Mouse (Mus musculus): ENCODE results near the gene Als2cr12. TPM values are rescaled to one million over a fixed set of nuclear protein-coding genes. Genes with fewer than 3 reads are reported as not detected.
"Not testable (repeated sequence)": the region's sequence is repeated elsewhere in the genome, so short reads cannot be mapped to it uniquely, and the experiment has no call there.

Gene Als2cr12
- polyA plus RNA-seq, 1 experiment from 2014 or later: 0.10 TPM

- H3K4me3 ChIP-seq; H3K27me3 ChIP-seq; H3K9ac ChIP-seq; ATAC-seq (ENCODE audit: borderline replicate concordance, extremely low read depth, low FRiP score, low TSS enrichment); H3K27ac ChIP-seq; H3K9me3 ChIP-seq; H3K36me3 ChIP-seq; H3K4me2 ChIP-seq; H3K4me1 ChIP-seq: not testable (repeated sequence)
- WGBS: 84% methylated on average over 1 of the region's 1 CpGs
Measured at GRCm38 (mm10) chr1:58710043-58710442, 14.3 kb upstream of the Als2cr12 start.

GRCm38 (mm10) chr1:58700580-58701162 lies 4.9 kb upstream of the Als2cr12 start:
- not testable (repeated sequence) for H3K27me3 ChIP-seq; ATAC-seq (ENCODE audit: borderline replicate concordance, extremely low read depth, low FRiP score, low TSS enrichment)
- WGBS: 73% methylated on average over 4 of the region's 5 CpGs

GRCm38 (mm10) chr1:58699988-58700387 lies 4.2 kb upstream of the Als2cr12 start:
- no peak overlapping the region for H3K4me3 ChIP-seq
- no peak for ATAC-seq (ENCODE audit: borderline replicate concordance, extremely low read depth, low FRiP score, low TSS enrichment)
- H3K9me3 ChIP-seq: no peaks in the 10 kb centered on the region
- no peaks in the 10 kb centered on the region for H3K36me3 ChIP-seq
- no peak overlapping the region for H3K4me2 ChIP-seq
- H3K27ac ChIP-seq: no peak overlapping the region
- no peaks in the 10 kb centered on the region for H3K4me1 ChIP-seq
- H3K27me3 ChIP-seq: no peaks in the 10 kb centered on the region
- WGBS: 49% methylated on average over 3 of the region's 3 CpGs
- H3K9ac ChIP-seq: no peak overlapping the region

More at GRCm38 (mm10) chr1:58700580-58701162, 4.9 kb upstream of the Als2cr12 start:
- H3K36me3 ChIP-seq, H3K4me1 ChIP-seq, H3K9me3 ChIP-seq, H3K4me2 ChIP-seq, H3K27ac ChIP-seq, H3K9ac ChIP-seq, H3K4me3 ChIP-seq: not testable (repeated sequence)

- no peak overlapping the region for H3K4me3 ChIP-seq
- no peak overlapping the region for H3K4me2 ChIP-seq
- 72% methylated on average over 4 of the region's 4 CpGs for WGBS
- no peaks in the 10 kb centered on the region for H3K9me3 ChIP-seq
- H3K27me3 ChIP-seq: no peaks in the 10 kb centered on the region
- no peak overlapping the region for H3K9ac ChIP-seq
- H3K4me1 ChIP-seq: no peaks in the 10 kb centered on the region
- ATAC-seq (ENCODE audit: borderline replicate concordance, extremely low read depth, low FRiP score, low TSS enrichment): no peak
- no peak overlapping the region for H3K27ac ChIP-seq
- H3K36me3 ChIP-seq: no peaks in the 10 kb centered on the region
Measured at GRCm38 (mm10) chr1:58698781-58699180, 3.0 kb upstream of the Als2cr12 start.

- not testable (repeated sequence) for H3K4me1 ChIP-seq; H3K36me3 ChIP-seq; H3K4me3 ChIP-seq; H3K4me2 ChIP-seq; H3K9ac ChIP-seq; H3K27ac ChIP-seq; H3K27me3 ChIP-seq; H3K9me3 ChIP-seq; ATAC-seq (ENCODE audit: borderline replicate concordance, extremely low read depth, low FRiP score, low TSS enrichment)
- 53% methylated on average over 1 of the region's 1 CpGs for WGBS
Measured at GRCm38 (mm10) chr1:58697607-58698006, 1.8 kb upstream of the Als2cr12 start.

GRCm38 (mm10) chr1:58693696-58694095 lies 2.1 kb downstream of the Als2cr12 start:
- Histone ChIP-seq H3K4me2 (no peak overlapping the region), H3K4me3 (no peak overlapping the region), H3K9ac (no peak overlapping the region), H3K27ac (no peak overlapping the region), H3K9me3 (no peaks in the 10 kb centered on the region), H3K36me3 (no peaks in the 10 kb centered on the region), H3K4me1 (no peaks in the 10 kb centered on the region), H3K27me3 (no peaks in the 10 kb centered on the region)
- no peak for ATAC-seq (ENCODE audit: borderline replicate concordance, extremely low read depth, low FRiP score, low TSS enrichment)
- 58% methylated on average over 1 of the region's 1 CpGs for WGBS

- 31% methylated on average over 1 of the region's 1 CpGs for WGBS
- not testable (repeated sequence) for H3K4me1 ChIP-seq; H3K27me3 ChIP-seq; ATAC-seq (ENCODE audit: borderline replicate concordance, extremely low read depth, low FRiP score, low TSS enrichment); H3K4me2 ChIP-seq; H3K9ac ChIP-seq; H3K36me3 ChIP-seq; H3K4me3 ChIP-seq; H3K9me3 ChIP-seq; H3K27ac ChIP-seq
Measured at GRCm38 (mm10) chr1:58691718-58692117, 4.1 kb downstream of the Als2cr12 start.

- not testable (repeated sequence) for H3K4me1 ChIP-seq; H3K36me3 ChIP-seq; ATAC-seq (ENCODE audit: borderline replicate concordance, extremely low read depth, low FRiP score, low TSS enrichment); H3K27ac ChIP-seq; H3K9me3 ChIP-seq; H3K9ac ChIP-seq; H3K4me3 ChIP-seq; H3K27me3 ChIP-seq; H3K4me2 ChIP-seq
- 74% methylated on average over 2 of the region's 3 CpGs for WGBS
Measured at GRCm38 (mm10) chr1:58690834-58691488, 4.8 kb downstream of the Als2cr12 start.

- Histone ChIP-seq H3K4me3 (no peak overlapping the region), H3K4me2 (no peak overlapping the region), H3K27ac (no peak overlapping the region), H3K27me3 (no peaks in the 10 kb centered on the region), H3K9me3 (no peaks in the 10 kb centered on the region), H3K36me3 (no peaks in the 10 kb centered on the region), H3K9ac (no peak overlapping the region), H3K4me1 (no peaks in the 10 kb centered on the region)
- WGBS: 47% methylated on average over 6 of the region's 6 CpGs
- no peak for ATAC-seq (ENCODE audit: borderline replicate concordance, extremely low read depth, low FRiP score, low TSS enrichment)
Measured at GRCm38 (mm10) chr1:58690006-58690744, 5.6 kb downstream of the Als2cr12 start.

GRCm38 (mm10) chr1:58689426-58689825 lies 6.4 kb downstream of the Als2cr12 start:
- WGBS: 92% methylated on average over 1 of the region's 1 CpGs
- Histone ChIP-seq H3K4me3 (no peak overlapping the region), H3K9ac (no peak overlapping the region), H3K27ac (no peak overlapping the region), H3K27me3 (no peaks in the 10 kb centered on the region), H3K4me2 (no peak overlapping the region), H3K9me3 (no peaks in the 10 kb centered on the region), H3K36me3 (no peaks in the 10 kb centered on the region), H3K4me1 (no peaks in the 10 kb centered on the region)
- ATAC-seq (ENCODE audit: borderline replicate concordance, extremely low read depth, low FRiP score, low TSS enrichment): no peak

GRCm38 (mm10) chr1:58678412-58678811 lies 17.4 kb downstream of the Als2cr12 start:
- H3K4me3 ChIP-seq; ATAC-seq (ENCODE audit: borderline replicate concordance, extremely low read depth, low FRiP score, low TSS enrichment): not testable (repeated sequence)

GRCm38 (mm10) chr1:58677575-58677974 lies 18.2 kb downstream of the Als2cr12 start:
- no peak overlapping the region for H3K9ac ChIP-seq
- 74% methylated on average over 1 of the region's 1 CpGs for WGBS
- no peak for ATAC-seq (ENCODE audit: borderline replicate concordance, extremely low read depth, low FRiP score, low TSS enrichment)

More at GRCm38 (mm10) chr1:58678412-58678811, 17.4 kb downstream of the Als2cr12 start:
- H3K27ac ChIP-seq, H3K27me3 ChIP-seq, H3K9ac ChIP-seq, H3K36me3 ChIP-seq, H3K4me2 ChIP-seq, H3K4me1 ChIP-seq, H3K9me3 ChIP-seq: not testable (repeated sequence)
- WGBS: 46% methylated on average over 5 of the region's 5 CpGs

More at GRCm38 (mm10) chr1:58677575-58677974, 18.2 kb downstream of the Als2cr12 start:
- Histone ChIP-seq H3K27me3 (no peaks in the 10 kb centered on the region), H3K27ac (no peak overlapping the region), H3K36me3 (no peaks in the 10 kb centered on the region), H3K9me3 (no peaks in the 10 kb centered on the region), H3K4me3 (no peak overlapping the region), H3K4me1 (no peaks in the 10 kb centered on the region), H3K4me2 (no peak overlapping the region)
